Mouse (Mus musculus): ENCODE measurements at regions not wholly inside any gene's neighbourhood (a gene's known extent, or its start where the extent isn't known, plus 50 kb on each side); places are given as distances from the start of the nearest gene placed in this dataset.

DNA sequence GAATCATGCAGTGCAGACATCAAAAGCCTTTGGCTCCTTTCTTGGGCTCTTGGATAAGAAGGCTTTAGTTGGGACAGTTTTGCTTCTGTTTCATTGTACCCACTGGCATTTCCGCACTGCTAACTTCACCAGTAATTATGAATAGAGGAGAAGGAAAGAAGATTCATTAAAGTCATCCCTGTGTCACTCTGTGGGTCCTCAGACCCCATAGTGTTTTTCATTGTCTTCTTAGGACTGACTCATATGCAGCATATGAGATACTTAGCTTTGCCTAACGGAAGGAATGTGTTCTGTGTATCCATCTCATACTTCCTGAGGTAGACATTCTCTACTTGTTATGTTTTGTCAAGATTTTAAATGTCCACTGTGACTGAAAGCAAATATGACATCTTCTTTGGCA lies 287.6 kb upstream of the Sash1 start:
- no peak for DNase-seq (ENCODE audit: low read depth, low spot score)

DNA sequence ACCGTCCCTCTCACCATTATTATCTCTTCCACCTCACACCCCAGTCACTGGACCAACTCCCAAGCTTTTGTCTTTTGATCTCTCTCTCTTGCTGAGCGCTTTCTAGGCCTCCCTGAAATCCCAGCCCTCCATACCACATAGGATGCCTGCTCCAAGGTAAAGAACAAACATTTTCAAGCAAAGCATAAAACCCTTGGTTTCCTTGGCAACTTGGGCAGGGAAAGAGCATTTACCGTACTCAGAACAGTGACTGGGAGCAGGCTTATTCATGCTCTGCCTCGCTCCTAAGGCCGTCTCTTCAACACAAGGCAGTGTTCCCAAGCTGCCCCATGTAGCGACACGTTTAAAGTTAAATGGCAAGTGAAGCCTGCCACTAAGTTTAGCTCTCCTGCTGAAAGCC lies 282.9 kb upstream of the Sash1 start:
- no peak for DNase-seq (ENCODE audit: low read depth, low spot score)

DNA sequence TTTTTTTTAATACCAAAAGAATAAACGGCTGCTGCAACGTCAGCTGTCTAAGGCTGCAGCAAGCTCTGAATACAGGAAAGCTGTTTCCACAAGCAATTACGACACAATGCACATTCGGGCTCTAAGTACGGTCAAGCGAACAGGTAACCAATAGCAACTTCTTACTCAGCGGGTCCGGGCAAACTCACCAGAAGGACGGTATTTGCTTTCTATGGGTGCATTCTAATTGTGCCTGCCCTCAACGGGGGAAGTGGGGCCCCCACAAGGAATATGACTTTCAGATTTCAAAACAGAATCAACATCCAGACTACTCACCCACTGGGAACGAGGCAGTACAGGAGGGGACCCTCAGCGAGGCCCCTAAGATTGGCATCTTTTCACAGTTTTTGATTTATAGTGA lies 280.1 kb upstream of the Sash1 start:
- DNase-seq (ENCODE audit: low read depth, low spot score): no peak

DNA sequence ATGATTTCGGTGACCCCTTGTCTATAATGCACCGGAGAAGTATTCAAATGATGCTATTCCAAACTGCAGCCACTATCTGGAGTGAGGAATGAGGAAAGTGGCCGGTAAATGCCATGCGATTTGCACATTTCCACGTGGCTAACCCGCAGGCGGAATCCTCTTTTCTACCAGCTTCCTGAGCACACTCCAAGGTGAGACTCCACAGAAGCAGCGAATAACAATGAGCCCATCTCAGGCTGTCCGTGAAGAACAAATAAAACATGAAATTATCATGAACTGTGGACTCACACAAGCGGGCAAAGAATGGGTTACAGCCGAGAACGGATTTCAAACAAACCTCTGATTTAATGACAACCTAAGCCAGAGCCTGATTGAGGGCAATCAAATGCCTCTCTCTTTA lies 279.7 kb upstream of the Sash1 start:
- no peak for DNase-seq (ENCODE audit: low read depth, low spot score)

DNA sequence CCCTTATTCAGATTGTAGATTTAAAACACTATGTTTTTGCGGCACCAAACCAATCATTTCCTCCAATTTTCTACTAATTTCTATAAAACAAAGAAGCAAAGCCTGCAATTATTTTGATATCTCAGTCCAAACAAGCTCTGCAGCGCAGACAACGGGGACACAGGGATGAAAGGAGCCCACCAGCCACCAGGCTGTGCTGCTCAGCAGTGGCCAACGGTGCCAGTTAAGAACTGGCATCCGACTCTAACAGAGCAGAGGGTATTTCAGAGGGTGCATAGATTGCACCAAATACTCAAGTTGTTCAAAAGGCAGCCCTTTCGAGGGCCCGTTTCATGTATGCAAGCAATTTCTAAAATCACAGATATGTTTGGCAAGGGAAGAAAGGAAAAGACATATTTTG lies 278.5 kb upstream of the Sash1 start:
- no peak for DNase-seq (ENCODE audit: low read depth, low spot score)

DNA sequence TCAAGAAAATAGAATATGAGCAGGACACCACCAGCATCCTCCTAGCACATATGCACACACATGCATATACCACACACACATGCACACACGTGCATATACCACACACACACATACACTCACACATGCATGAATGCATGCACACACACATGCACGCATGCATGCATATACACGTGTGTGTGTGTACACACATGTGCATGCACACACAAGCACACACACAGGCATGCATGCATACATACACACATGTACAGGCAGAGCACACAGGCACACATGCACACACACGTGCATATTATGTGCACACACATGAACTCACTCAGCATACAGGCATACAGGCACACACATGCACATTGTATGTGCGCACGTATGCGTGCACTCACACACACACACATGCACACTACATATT lies 275.7 kb upstream of the Sash1 start:
- no peak for DNase-seq (ENCODE audit: low read depth, low spot score)

DNA sequence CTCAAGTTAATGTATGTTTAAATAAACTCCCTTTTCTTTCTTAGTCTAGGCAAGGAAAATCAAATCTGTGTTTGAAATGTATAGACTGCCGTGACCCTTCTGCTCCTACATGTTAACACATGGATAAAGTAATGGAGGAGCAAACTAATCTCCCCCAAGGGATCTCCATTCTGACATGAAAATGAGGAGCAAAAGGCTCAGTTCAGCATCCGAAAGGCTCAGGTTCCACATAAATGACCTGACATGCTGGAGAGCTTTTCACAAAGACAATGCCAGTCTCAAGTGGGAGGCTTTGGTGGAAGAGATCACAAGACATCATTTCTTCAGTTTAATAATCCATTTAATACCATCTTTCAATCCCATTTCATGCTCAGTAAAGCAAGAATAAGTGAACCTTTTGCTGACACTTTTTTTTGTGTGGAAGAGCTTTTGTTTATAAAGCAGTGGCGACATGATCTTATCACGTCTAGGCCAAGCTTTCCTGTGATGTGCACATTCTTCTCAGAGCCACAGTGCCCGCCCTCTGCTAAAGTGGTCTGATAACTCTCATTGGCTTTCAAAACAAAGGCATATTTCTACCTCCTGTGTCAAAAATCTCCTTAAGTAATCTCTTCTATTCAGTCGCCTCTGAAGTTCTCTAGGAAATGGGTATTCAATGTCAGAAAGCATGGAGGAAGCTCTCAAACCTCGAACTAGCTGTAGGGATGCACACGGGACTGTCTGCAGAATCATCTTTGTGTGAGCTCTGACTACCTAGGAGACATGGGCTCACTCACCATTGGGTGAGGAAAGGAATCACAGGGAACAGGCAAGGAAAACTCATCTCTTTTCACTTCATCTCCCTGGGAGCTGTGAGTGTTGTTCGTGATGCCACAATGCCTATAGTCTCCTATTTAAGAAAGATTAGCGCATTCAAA lies 271.7 kb upstream of the Sash1 start:
- DNase-seq (ENCODE audit: low read depth, low spot score): no peak

DNA sequence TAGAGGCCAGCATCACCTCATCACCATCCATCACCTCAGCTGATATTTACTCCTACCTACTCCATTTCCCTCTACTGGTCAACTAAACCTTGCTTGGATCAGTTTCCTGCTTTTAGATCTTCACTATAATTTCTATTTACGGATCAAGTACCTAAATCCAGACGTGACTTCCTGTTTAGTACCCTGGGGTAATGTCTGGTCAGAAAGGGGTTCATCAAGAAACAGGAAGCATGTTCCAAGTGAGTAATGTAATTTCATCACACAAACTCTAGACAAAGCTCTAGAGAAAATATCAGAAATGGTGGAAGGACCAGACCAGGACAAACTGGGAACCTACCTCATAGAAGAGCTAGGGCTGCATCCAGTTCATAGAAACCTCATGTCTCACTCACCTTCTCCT lies 250.2 kb upstream of the Sash1 start:
- DNase-seq (ENCODE audit: low read depth, low spot score): no peak

DNA sequence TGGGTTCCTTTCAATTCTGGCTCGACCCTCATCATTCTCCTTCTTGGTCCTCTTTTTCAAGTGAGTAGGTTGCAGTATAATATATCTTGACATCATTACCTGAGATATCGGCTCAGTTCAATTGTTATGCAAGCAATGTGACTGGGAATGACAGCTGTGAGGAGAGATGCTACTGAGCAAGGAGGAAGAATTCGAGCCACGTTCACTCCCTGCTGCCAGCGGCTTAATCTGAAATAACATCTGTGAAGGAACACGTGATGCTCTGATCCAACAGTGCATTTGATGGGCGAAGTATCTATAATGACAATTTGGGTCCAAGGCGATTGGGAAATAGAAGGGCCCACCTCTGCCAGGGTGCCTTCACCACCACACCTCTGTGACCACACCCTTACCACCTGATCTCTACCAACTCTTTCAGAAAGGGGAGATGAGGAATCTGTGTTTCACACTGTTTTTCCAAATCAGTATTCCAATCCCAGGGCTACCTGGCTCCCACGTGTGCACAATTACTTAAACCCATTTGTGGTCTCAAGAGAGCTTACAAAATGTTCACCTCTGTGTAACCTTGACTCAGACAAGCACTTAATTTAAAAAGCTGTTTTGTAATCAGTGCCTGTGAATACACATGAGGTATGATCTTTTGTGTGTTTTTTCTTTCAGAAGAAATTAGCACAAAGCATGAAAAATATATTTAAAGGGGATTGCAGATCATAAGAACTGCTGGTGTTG lies 248.6 kb upstream of the Sash1 start:
- DNase-seq (ENCODE audit: low read depth, low spot score): no peak

DNA sequence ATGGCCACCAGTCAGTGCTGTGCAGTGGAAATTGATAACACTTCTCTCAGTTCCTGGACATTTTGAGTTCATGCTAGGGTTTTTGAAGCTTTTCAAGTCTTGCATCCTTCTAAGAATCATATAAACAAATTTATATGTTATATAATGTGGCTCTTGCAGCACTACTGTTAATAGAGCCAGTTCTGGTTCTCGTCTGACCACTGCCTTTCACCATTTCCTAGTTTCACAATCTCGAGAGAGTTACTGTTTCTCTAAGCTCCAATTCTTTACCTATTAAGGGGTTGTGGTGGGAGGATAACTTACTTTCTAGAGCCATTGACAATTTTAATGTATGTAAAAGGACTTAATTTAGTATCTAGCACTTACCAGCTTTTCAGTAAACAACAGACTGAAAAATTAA lies 244.2 kb upstream of the Sash1 start:
- DNase-seq (ENCODE audit: low read depth, low spot score): no peak

DNA sequence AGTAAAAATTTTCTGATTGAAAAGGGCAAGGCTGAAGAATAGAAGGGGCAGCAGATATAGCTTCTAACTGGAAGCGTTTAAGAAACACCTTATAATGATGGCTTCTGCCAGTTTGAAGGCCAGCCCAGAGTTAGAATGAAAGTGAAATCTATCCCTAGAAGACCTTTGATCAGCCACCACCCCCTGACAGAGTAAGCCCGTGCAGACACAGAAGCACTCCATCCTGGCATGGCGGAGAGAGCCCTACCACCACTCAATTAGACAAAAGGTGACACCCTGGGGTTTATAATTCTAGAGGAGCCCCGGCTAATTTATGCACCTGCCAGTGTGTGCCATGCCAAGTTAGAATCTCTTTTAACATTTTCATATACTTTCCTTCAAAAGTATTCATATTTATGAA lies 233.4 kb upstream of the Sash1 start:
- no peak for DNase-seq (ENCODE audit: low read depth, low spot score)

DNA sequence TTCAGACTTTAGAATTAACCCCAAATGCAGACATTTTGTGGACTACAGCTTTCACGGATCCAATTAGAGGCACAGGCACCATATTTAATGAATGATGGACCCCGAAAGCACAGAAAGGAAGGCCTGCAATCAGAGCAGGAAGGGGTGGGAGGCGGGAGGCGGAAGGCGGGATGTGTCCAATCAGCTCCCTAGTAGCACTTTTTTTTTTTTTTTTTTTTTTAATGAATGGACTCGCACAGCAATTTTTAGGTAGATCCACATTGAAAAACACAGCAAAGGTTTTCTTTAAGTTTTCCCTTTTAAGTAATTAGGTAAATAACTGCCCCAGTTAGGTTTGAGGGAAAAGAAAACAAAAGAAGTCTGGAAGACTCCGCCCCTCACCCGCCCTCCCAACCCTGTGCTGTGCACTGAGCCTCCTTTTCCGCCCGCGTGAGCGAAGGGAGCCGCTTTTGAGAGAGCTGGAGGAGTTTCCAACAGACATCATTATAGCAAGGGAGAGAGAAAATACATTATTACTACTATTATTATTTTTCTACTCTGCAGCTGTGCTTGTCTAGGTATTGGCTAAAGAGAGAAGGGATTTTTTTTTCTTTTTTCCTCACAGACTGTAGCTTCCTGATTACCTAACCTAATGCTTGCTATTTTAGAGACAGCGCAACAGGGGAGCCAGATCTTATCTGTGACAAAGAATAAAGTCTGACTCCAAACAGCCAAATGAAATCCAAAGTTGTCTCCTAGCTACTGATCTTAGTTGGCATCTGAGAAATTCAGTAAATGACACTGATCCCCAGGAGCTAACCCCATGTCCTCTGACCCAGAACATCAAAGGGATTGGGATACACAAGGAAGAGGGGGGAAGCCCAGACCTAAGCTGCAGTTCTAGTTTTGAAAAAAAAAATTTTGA lies 232.0 kb upstream of the Sash1 start:
- DNase-seq (ENCODE audit: low read depth, low spot score): no peak

DNA sequence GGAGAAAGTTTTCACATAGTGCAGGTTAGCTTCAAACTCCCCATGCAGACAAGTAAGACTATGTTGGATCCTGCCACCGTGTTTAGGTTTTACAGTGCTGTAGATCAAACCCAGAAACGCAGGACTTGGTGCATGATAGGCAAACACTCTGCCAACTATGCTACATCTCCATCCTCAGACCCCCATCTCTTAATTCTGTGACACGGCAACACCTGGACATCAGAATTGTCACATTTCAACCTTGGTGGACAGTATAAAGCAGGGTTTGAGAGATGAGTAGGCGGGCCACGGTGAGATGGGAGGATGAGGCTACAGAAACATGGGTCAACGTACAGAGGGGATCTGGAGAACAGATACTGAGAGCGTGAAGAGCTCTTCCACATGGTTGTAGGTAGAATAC lies 231.3 kb upstream of the Sash1 start:
- no peak for DNase-seq (ENCODE audit: low read depth, low spot score)

DNA sequence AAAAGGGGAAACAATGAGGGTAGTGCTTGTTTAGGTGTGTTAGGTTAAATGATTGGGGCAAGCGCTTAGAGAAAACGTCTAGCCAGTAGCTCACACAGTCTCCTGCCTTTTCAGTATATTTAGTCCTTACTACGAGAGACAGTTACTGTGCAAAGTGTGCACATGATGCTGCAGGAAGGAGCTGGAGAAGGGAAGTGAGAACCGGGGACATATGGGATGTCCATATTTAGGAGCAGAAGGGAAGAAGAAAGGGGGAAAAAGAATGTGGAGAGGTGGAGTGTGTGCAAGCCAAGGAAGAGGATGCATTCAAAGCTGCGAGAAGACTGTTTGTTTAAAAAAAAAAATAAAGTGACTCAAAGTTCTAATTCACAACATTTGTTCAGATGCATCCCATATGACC lies 227.8 kb upstream of the Sash1 start:
- no peak for DNase-seq (ENCODE audit: low read depth, low spot score)

DNA sequence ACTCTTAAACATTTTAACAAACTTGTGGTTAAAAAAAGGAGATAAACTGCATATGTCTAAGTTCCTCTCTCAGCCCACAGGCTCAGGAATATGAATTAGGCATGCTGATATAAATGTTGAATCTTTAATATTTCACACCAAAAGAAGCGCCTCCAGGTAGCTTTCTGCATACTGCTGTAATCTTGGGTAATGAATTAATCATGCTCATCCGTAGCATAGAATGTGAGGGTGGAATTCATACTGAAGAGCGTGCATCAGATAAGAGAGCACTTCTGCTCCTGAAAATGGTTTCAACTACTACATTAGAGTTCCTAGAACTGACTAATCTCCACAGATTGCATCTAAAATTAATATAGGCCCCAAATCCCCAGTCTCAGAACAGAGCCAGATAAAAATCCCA lies 225.2 kb upstream of the Sash1 start:
- DNase-seq (ENCODE audit: low read depth, low spot score): no peak

DNA sequence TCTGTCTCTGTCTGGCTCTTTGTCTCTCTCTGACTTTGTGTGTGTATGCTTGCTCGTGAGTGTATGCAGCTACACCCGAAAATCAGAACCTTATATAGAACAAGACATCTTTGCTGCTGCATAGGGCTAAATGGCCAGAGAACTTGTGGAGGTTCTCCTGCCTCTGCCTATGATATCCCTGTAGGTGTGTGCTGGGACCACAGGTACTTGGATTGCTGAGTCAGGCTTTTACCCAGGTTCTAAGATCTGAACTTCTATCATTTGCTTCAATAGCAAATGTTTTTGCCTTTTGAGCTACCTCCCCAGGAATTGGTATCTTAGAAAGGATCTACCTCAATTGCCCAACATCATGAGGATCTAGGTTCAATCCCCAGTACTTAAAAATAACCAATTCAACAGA lies 210.3 kb upstream of the Sash1 start:
- DNase-seq (ENCODE audit: low read depth, low spot score): no peak

DNA sequence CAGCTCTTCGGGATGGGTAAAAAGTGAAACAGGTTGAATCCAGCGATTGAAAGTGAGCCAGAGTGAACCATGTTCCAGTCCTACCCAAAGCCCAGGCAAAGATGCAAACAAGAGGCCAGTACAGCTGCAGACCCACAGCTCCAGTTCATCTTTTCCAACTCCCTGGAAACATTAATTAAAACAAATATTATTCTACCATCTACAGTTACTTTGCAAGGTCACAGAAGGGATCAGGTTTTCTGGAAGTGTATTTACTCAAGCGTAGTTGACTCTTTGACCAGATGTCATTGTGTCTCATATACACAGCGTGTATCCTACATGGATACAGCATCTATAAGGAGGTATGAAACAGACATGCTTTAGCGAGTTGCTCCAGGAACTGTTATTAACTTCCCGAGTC lies 209.3 kb upstream of the Sash1 start:
- no peak for DNase-seq (ENCODE audit: low read depth, low spot score)

DNA sequence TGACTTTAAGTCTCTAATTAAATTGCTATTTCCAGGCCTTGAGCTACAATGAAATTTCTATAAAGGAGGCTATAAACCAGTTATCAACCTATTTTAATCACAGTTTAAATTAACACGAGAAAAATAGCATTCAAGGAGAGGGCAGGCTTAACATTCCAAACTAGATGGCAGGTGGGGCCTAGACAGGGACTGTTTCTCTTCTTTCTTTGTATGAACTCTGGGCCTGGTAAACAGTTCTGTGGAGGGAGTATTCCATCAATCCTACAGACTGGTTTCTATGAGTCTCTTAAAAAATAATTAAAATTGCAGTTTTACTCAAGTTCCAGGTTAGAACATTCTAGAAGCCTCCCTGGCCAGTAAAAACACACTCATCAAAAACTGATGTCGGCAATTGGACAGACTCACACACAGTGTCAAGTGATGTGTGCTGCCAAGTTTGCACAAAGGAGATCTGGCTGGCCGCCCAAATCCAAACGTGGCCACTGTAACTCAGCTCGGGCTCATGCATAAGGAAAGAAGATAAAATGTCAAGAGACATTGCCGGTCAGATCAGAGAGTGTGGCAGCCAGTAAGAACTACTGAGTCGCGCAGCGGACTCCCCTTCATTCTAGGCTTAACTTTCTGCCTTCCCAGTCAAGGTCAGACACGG lies 206.5 kb upstream of the Sash1 start:
- no peak for DNase-seq (ENCODE audit: low read depth, low spot score)

DNA sequence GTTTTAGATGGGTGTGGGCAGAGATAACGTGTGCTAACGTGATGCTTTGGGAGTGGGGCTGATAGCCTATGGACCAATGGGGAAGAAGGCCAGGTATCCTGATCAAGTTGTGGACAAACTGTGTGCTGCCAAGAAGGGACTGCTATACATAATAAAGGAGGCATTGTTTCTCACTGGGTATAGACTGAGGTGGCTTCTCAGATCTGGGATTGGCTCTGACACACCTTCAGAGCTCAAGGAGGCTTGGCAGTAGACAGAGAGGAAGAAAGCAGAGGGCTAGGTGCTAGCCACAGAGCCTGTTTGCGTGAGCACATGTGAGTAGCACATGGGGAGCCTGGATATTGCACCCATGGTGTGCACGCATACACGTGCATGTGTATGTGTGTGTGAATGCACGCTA lies 205.1 kb upstream of the Sash1 start:
- no peak for DNase-seq (ENCODE audit: low read depth, low spot score)

DNA sequence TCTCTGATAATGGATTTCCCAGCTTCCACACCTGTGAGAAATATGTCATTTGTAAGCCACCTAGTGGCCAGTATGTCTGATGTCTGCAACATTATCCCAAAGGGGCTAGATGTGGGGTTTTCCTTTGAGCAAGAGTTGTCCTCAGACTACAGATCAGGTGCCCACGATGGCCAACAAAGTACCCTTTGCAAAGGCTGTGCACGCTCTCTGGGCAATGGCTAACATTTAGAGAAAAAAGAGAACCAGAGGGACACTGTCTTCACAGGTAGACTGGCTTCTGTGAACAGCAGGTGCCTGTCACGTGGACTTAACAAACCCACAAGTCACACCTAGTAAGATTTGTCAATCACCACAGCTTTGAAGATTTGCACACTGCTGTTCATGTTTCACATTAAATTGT lies 202.0 kb upstream of the Sash1 start:
- DNase-seq (ENCODE audit: low read depth, low spot score): no peak

DNA sequence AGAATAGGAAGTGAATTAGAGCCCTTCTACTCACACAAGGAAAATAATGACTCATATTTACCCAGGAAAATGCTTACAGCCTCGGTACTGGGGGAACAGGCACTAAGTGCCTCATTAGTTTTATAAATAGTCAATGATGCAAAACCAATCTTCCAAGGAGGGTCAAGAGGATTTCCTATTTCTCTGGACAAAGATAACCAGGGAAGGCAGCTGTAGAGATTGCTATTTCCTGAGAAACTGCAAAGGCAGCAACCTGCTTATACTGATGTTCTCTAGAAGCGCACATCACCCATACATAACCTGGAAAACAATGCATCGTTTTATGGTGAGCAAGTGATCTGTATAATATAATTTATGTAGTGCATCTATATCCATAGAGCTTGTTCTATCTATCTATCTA lies 201.3 kb upstream of the Sash1 start:
- no peak for DNase-seq (ENCODE audit: low read depth, low spot score)

DNA sequence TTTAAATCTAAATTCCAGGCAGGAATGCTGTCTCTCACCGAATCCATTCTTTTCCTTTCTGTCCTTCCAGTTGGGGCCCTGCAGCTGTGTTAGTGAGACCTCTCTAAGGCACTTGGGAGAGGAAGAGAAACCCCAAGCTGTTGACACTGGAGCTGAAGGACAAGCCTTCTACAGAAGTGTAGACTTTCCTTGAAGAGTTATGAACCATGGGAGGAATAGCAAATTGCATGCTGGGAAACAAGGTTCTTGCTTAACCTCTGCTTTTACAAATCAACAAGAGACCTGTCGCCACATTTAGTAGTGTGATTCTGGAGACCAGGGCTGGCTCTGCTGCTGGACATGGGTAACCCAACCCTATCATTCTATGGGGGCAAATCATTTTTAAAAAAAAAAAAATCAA lies 200.8 kb upstream of the Sash1 start:
- no peak for DNase-seq (ENCODE audit: low read depth, low spot score)

Data from WW6 (cell line).